13 mouse cellular contexts compared by ENCODE assay signal in the genomic region with DNA sequence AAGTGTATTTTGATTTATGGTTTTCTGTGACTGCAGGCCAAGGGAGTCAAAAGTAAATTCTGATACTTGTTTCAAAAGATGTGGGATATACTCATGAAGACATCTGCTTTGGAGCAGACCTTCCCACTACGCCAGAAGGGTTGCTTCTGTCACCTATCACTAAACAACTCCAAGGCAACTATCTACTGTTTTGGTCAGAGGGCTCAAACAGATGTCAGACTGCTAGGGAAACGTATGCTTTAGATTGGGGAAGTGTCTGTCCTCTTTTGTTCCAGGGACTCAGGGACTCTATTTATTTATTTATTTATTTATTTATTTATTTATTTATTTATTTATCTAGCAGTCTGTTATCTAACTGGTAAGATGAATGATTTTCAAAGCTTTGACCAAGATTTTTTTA.
"Had no signal": no experiment of that assay in that cellular context is flagged by ENCODE, and none has a peak within 500 bp of the region (broad histone marks: within the 10 kb centered on the region; RNA-seq: fewer than 3 reads in every experiment).

No protein-coding gene starts in this region.

- DNase-seq: kidney, adult 8-10 months; kidney, postnatal 25 days; liver; lung, adult 2 months; lung, postnatal 36 days; right cerebral cortex, postnatal 14 days; thymus, adult 18-20 months; thymus, postnatal 14 days had no signal

- ATAC-seq: lung, postnatal 0 days; midbrain, embryonic 13.5 days had no signal

- H3K4me1 ChIP-seq: limb, embryonic 12.5 days; midbrain, embryonic 13.5 days had no signal

- H3K9me3 ChIP-seq: midbrain, embryonic 13.5 days had no signal

- H3K27ac ChIP-seq: limb, embryonic 12.5 days; liver, embryonic 14.5 days; midbrain, embryonic 13.5 days; stomach, postnatal 0 days had no signal

- H3K4me3 ChIP-seq: limb, embryonic 12.5 days; midbrain, embryonic 13.5 days had no signal

- H3K4me2 ChIP-seq: limb, embryonic 12.5 days; midbrain, embryonic 13.5 days had no signal

- H3K9ac ChIP-seq: limb, embryonic 12.5 days; liver, embryonic 14.5 days; midbrain, embryonic 13.5 days had no signal

- H3K36me3 ChIP-seq: limb, embryonic 12.5 days; midbrain, embryonic 13.5 days had no signal

- H3K27me3 ChIP-seq: limb, embryonic 12.5 days; midbrain, embryonic 13.5 days had no signal
